Mouse (Mus musculus): Measurements from ENCODE around the gene Inpp4b. TPM values are rescaled to one million over a fixed set of nuclear protein-coding genes. Genes with fewer than 3 reads are reported as not detected.

The Inpp4b gene
- polyA plus RNA-seq, 1 experiment: 3.0 TPM

DNA sequence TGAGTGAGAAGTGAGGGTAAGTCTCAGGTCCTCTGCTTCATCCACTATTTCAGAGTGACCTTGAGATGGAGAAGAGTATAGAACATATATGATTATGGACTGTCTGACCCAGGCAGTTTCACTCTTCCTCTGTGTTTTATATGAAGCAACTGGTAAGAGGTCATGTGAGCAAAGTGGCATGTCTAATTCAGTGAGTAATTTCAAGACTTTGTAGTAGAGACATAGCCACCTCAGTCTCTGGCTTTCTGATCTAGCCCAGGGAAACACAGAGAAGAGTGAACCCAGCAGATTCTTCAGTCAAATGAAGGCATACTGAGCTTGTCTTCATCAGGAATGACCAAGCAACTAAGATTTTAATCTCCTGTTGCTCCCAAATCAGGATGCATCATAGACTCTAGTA lies 172.1 kb downstream of the Inpp4b start:
- DNase-seq (ENCODE audit: low read depth): no peak
- TF ChIP-seq CTCF (IDR thresholded peaks at IDR 0.05; ENCODE audit: borderline replicate concordance, extremely low read depth, insufficient read depth, insufficient read length): no peak
- no peak for TF ChIP-seq POLR2A (IDR thresholded peaks at IDR 0.05; ENCODE audit: borderline replicate concordance, extremely low read depth, insufficient read depth, insufficient read length, poor library complexity, severe bottlenecking)

DNA sequence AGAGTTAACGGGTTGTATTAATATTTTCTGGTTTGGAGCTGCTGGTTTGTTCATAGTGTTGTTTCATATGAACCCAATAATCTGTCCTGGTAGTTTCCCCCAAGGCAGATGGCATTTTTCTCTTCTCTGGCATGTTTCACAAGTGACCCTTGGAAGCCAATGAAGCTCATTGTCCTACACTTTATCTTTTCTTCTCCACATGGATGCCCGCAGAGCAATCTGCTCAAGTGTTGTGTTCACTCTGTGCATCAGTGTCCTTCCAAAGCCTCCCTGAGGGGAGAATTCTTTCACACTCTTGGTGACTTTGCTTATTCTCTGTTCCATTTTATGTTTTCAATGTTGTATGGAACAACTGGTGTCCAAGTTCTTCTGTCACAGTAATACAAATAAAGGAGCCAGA lies 179.7 kb downstream of the Inpp4b start:
- DNase-seq (ENCODE audit: low read depth): no peak
- TF ChIP-seq POLR2A (IDR thresholded peaks at IDR 0.05; ENCODE audit: borderline replicate concordance, extremely low read depth, insufficient read depth, insufficient read length, poor library complexity, severe bottlenecking): no peak
- TF ChIP-seq CTCF (IDR thresholded peaks at IDR 0.05; ENCODE audit: borderline replicate concordance, extremely low read depth, insufficient read depth, insufficient read length): no peak

GRCm38 (mm10) chr8:81524561-81524960 lies 182.2 kb downstream of the Inpp4b start:
- no peak for DNase-seq (ENCODE audit: low read depth)
- TF ChIP-seq POLR2A (IDR thresholded peaks at IDR 0.05; ENCODE audit: borderline replicate concordance, extremely low read depth, insufficient read depth, insufficient read length, poor library complexity, severe bottlenecking) (no peak), CTCF (IDR thresholded peaks at IDR 0.05; ENCODE audit: borderline replicate concordance, extremely low read depth, insufficient read depth, insufficient read length) (no peak)

GRCm38 (mm10) chr8:81527661-81528060 lies 185.3 kb downstream of the Inpp4b start:
- peak; percentile 78 for DNase-seq (ENCODE audit: low read depth)
- TF ChIP-seq POLR2A (IDR thresholded peaks at IDR 0.05; ENCODE audit: borderline replicate concordance, extremely low read depth, insufficient read depth, insufficient read length, poor library complexity, severe bottlenecking) (no peak), CTCF (IDR thresholded peaks at IDR 0.05; ENCODE audit: borderline replicate concordance, extremely low read depth, insufficient read depth, insufficient read length) (no peak)

DNA sequence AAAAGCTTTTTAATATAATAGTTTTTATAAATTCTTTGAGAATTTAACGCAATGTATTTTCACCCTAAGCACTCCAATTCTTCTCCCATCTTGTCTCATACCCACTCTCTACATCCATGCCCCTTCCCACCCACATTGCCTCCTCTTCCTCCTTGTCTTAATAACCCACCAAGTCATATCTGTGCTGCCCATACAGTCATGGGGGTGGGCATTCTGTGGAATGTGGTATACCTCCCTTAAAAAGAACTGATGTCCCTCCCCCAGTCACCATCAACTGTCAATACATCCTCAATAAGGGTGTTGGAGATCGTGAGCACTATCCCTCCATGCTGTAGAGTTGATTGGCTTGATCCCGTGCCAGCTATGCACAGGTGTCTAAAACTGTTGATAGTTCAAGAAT lies 196.0 kb downstream of the Inpp4b start:
- no peak for DNase-seq (ENCODE audit: low read depth)
- no peak for TF ChIP-seq CTCF (IDR thresholded peaks at IDR 0.05; ENCODE audit: borderline replicate concordance, extremely low read depth, insufficient read depth, insufficient read length)
- TF ChIP-seq POLR2A (IDR thresholded peaks at IDR 0.05; ENCODE audit: borderline replicate concordance, extremely low read depth, insufficient read depth, insufficient read length, poor library complexity, severe bottlenecking): no peak

GRCm38 (mm10) chr8:81558550-81558949 lies 216.2 kb downstream of the Inpp4b start:
- DNase-seq (ENCODE audit: low read depth): no peak

DNA sequence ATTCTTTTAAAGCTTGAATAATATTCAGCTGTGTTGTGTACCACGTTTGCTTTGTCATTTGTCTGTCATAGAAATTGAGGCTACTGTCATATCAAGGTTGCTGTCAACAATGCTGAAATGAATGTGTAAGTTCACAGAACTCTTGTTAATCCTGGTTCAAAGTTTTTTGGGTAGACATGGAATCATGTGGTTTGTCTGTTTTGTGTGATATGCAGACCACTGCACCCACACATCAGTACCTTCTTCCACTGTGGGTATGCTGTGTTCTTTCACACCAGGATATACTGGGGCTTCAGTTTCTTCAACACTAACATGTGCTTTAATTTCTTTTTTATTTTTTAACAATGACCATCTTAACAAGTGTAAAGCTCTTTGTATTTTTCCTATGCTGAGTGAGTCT lies 220.0 kb downstream of the Inpp4b start:
- DNase-seq (ENCODE audit: low read depth): no peak
- TF ChIP-seq POLR2A (IDR thresholded peaks at IDR 0.05; ENCODE audit: borderline replicate concordance, extremely low read depth, insufficient read depth, insufficient read length, poor library complexity, severe bottlenecking): no peak
- no peak for TF ChIP-seq CTCF (IDR thresholded peaks at IDR 0.05; ENCODE audit: borderline replicate concordance, extremely low read depth, insufficient read depth, insufficient read length)

More at GRCm38 (mm10) chr8:81558550-81558949, 216.2 kb downstream of the Inpp4b start:
- no peak for TF ChIP-seq CTCF (IDR thresholded peaks at IDR 0.05; ENCODE audit: borderline replicate concordance, extremely low read depth, insufficient read depth, insufficient read length)
- TF ChIP-seq POLR2A (IDR thresholded peaks at IDR 0.05; ENCODE audit: borderline replicate concordance, extremely low read depth, insufficient read depth, insufficient read length, poor library complexity, severe bottlenecking): no peak

GRCm38 (mm10) chr8:81565484-81565883 lies 223.1 kb downstream of the Inpp4b start:
- no peak for TF ChIP-seq CTCF (IDR thresholded peaks at IDR 0.05; ENCODE audit: borderline replicate concordance, extremely low read depth, insufficient read depth, insufficient read length)
- no peak for TF ChIP-seq POLR2A (IDR thresholded peaks at IDR 0.05; ENCODE audit: borderline replicate concordance, extremely low read depth, insufficient read depth, insufficient read length, poor library complexity, severe bottlenecking)
- DNase-seq (ENCODE audit: low read depth): no peak

DNA sequence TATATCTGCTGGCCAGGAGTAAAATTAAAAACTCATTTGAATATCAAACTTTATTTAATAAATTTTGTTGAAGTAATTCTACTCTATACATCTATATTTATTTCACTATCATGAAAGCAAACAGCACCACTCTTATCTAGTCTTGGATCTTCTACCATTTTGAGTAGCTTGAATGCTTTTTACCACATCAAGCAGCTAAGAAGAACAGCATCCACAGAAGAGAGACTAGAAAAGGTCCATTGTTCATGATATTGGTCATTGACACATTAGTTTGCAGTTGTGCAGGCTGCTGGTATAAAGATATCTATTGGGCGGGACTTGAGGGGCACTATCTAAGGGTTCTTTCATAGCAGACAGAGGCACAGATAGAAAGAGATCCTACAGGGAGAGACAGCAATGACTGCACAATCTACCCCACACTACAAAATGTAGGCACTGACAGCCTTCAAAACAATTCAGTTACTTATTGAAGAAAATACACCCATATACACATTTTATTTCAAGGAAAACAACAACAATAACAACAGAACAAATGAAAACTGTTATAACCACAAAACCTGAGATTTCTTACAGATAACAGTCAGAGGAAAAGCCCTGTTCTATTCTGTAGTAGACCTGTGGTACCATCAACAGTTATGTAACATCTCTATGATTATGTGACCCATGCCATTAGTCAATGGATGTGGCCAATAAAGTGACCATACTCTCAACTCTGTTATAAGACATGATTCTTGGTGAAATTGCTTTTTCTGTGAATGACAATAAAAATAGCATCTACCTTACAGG lies 230.2 kb downstream of the Inpp4b start:
- no peak for DNase-seq (ENCODE audit: low read depth)
- TF ChIP-seq POLR2A (IDR thresholded peaks at IDR 0.05; ENCODE audit: borderline replicate concordance, extremely low read depth, insufficient read depth, insufficient read length, poor library complexity, severe bottlenecking) (no peak), CTCF (IDR thresholded peaks at IDR 0.05; ENCODE audit: borderline replicate concordance, extremely low read depth, insufficient read depth, insufficient read length) (no peak)

- no peak for TF ChIP-seq POLR2A (IDR thresholded peaks at IDR 0.05; ENCODE audit: borderline replicate concordance, extremely low read depth, insufficient read depth, insufficient read length, poor library complexity, severe bottlenecking)
- no peak for TF ChIP-seq CTCF (IDR thresholded peaks at IDR 0.05; ENCODE audit: borderline replicate concordance, extremely low read depth, insufficient read depth, insufficient read length)
- no peak for DNase-seq (ENCODE audit: low read depth)
Measured at GRCm38 (mm10) chr8:81575268-81575917, 233.0 kb downstream of the Inpp4b start.

DNA sequence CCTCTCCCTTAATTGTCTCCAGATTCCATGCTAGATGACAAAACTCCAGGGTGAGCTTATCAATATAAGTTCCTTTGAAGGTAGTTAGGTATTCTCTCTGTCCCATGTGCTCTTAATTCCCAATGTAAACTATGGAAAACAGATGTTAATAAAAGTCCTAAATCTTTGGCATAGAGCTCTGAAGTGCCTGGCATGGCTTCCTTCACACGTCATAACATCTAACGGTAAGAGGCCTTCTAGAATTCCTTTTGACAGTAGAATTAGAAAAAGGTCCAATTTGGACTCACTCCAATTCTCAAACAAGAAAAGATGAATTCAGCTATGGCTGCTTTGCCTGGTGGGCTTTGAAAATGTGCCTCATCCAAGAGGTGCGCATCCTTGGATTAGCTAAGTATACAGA lies 236.6 kb downstream of the Inpp4b start:
- DNase-seq (ENCODE audit: low read depth): peak; percentile 12
- TF ChIP-seq POLR2A (IDR thresholded peaks at IDR 0.05; ENCODE audit: borderline replicate concordance, extremely low read depth, insufficient read depth, insufficient read length, poor library complexity, severe bottlenecking) (no peak), CTCF (IDR thresholded peaks at IDR 0.05; ENCODE audit: borderline replicate concordance, extremely low read depth, insufficient read depth, insufficient read length) (no peak)
